Mouse (Mus musculus): ENCODE results near the gene Zfp36.
A peak's percentile ranks its signal among the peaks of the same experiment; 100 is the strongest.

Zfp36 gene

GRCm38 (mm10) chr7:28384162-28384561 lies 4.1 kb upstream of the Zfp36 start:
- DNase-seq (ENCODE audit: extremely low spot score) = no peak

GRCm38 (mm10) chr7:28383606-28384005 lies 3.6 kb upstream of the Zfp36 start:
- no peak for DNase-seq (ENCODE audit: extremely low spot score)

- no peak for DNase-seq (ENCODE audit: extremely low spot score)
Measured at GRCm38 (mm10) chr7:28382981-28383396, 2.9 kb upstream of the Zfp36 start.

GRCm38 (mm10) chr7:28382347-28382951 lies 2.4 kb upstream of the Zfp36 start:
- DNase-seq (ENCODE audit: extremely low spot score) = no peak

GRCm38 (mm10) chr7:28381938-28382337 lies 1.9 kb upstream of the Zfp36 start:
- peak; percentile 83 for DNase-seq (ENCODE audit: extremely low spot score)

- DNase-seq (ENCODE audit: extremely low spot score) = no peak
Measured at GRCm38 (mm10) chr7:28381017-28381790, 1.2 kb upstream of the Zfp36 start.

GRCm38 (mm10) chr7:28378769-28379651 lies 1.0 kb downstream of the Zfp36 start:
- DNase-seq (ENCODE audit: extremely low spot score) = peak; percentile 86

GRCm38 (mm10) chr7:28378066-28378690 lies 1.9 kb downstream of the Zfp36 start:
- no peak for DNase-seq (ENCODE audit: extremely low spot score)

- no peak for DNase-seq (ENCODE audit: extremely low spot score)
Measured at GRCm38 (mm10) chr7:28377190-28378065, 2.6 kb downstream of the Zfp36 start.

GRCm38 (mm10) chr7:28376011-28376771 lies 3.9 kb downstream of the Zfp36 start:
- DNase-seq (ENCODE audit: extremely low spot score) = peak; percentile 84

- DNase-seq (ENCODE audit: extremely low spot score) = peak; percentile 90
Measured at GRCm38 (mm10) chr7:28375176-28375921, 4.7 kb downstream of the Zfp36 start.

- no peak for DNase-seq (ENCODE audit: extremely low spot score)
Measured at GRCm38 (mm10) chr7:28374647-28375046, 5.4 kb downstream of the Zfp36 start.

- DNase-seq (ENCODE audit: extremely low spot score) = no peak
Measured at GRCm38 (mm10) chr7:28373891-28374495, 6.1 kb downstream of the Zfp36 start.

- no peak for DNase-seq (ENCODE audit: extremely low spot score)
Measured at GRCm38 (mm10) chr7:28373131-28373581, 6.9 kb downstream of the Zfp36 start.

GRCm38 (mm10) chr7:28372251-28373108 lies 7.6 kb downstream of the Zfp36 start, which contains the start of gene Plekhg2:
Gene Plekhg2 (minus strand): TSS chr7:28372599.
- peak; percentile 99 for DNase-seq (ENCODE audit: extremely low spot score)

- peak; percentile 76 for DNase-seq (ENCODE audit: extremely low spot score)
Measured at GRCm38 (mm10) chr7:28371514-28371989, 8.5 kb downstream of the Zfp36 start.

GRCm38 (mm10) chr7:28370977-28371513 lies 9.0 kb downstream of the Zfp36 start:
- no peak for DNase-seq (ENCODE audit: extremely low spot score)

Data from embryo, embryonic 9.5 days (tissue).